Mouse (Mus musculus): ENCODE data around the gene Rnf130.

The Rnf130 gene

GRCm38 (mm10) chr11:50145529-50145928 is 120.4 kb downstream of the Rnf130 start:
- no peak for DNase-seq

- no peak for DNase-seq
These were observed 121.0 kb downstream of the Rnf130 start for GRCm38 (mm10) chr11:50146121-50146520.

- DNase-seq, result no peak
These were observed 122.3 kb downstream of the Rnf130 start for GRCm38 (mm10) chr11:50147267-50147957.

GRCm38 (mm10) chr11:50147958-50148476 is 122.9 kb downstream of the Rnf130 start:
- peak; percentile 50 to 54 for DNase-seq

GRCm38 (mm10) chr11:50149200-50149599 is 124.1 kb downstream of the Rnf130 start:
- DNase-seq, result no peak

GRCm38 (mm10) chr11:50149603-50150150 is 124.5 kb downstream of the Rnf130 start:
- DNase-seq, result no peak

GRCm38 (mm10) chr11:50151374-50151773 is 126.2 kb downstream of the Rnf130 start:
- DNase-seq, result no peak

GRCm38 (mm10) chr11:50154166-50154565 is 129.0 kb downstream of the Rnf130 start:
- no peak for DNase-seq

Measured in cerebellum, postnatal 36 days (tissue).